Mouse (Mus musculus) liver, adult (tissue): Measurements from ENCODE around the gene Etv6.

Source experiments
- GATA4 ChIP-seq: IDR thresholded peaks from 2 replicates; pipeline ENCODE4 v1.6.1; 2014; ENCODE audit warnings: mild to moderate bottlenecking, low read length; ENCODE audit not compliant: insufficient replicate concordance

Etv6 gene

GRCm38 (mm10) chr6:134247324-134247723 lies 211.8 kb downstream of the Etv6 start:
- TF ChIP-seq GATA4: no peak

DNA sequence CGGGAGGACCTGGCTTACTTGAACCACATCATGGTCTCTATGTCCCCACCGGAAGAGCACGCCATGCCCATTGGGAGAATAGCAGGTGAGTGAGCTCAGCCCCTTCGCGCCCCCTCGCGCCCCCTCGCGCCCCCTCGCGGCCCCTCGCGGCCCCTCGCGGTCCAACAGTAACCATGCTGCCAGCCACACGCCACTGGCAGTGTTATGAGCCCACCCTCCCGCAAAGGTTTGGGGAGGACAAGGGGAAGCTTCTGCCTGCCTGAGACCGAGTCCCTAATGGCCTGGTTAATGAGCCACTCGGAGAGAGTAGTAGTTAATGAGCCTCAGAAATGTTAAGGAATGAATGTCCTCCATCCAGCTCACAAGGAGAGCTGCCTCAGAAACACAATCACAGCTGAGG lies 213.2 kb downstream of the Etv6 start:
- TF ChIP-seq GATA4: no peak

DNA sequence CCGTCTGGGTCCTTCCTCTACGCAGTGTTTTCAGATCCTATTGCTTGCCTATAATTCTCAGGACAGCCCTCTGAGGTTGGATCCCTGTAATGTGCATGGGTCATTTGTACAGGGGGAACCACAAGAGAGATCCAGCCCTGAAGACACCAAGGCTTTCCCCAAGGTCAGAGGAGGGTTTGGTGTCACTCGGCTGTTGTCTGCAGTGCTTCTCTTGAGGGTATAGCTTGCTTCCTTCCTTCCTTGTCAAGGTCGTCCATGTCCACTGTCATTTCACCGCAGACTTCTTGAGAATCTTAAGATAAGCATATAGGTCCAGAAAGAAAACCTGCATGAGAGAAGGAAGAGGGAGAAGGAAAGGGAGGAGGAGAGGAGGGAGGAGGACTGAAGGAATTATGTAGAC lies 215.3 kb downstream of the Etv6 start:
- TF ChIP-seq GATA4: no peak

GRCm38 (mm10) chr6:134251364-134251763 lies 215.9 kb downstream of the Etv6 start:
- no peak for TF ChIP-seq GATA4

GRCm38 (mm10) chr6:134252081-134252755 lies 216.7 kb downstream of the Etv6 start:
- no peak for TF ChIP-seq GATA4

- TF ChIP-seq GATA4: no peak
Measured at GRCm38 (mm10) chr6:134256369-134256768, 220.9 kb downstream of the Etv6 start.

- no peak for TF ChIP-seq GATA4
Measured at GRCm38 (mm10) chr6:134259913-134260312, 224.4 kb downstream of the Etv6 start.

DNA sequence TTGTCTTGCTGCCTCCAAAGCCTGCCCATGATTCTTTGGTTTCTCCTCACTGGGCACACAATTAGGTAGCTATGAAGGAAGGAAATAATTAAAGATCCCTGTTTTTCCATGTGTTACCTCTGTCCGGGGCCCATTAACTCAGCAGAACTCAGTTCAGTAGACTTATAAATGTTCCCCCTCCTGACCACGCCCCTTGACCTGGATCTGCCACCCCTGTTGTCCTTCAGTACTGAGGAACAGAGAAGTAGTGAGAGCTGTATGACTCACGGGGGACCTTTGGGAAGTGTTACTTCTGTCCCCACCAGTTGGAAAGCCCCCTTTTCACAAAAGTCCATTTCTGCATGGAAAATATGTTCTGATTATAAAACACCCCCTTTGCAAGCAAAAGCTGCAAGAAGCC lies 226.4 kb downstream of the Etv6 start:
- TF ChIP-seq GATA4: no peak

- TF ChIP-seq GATA4: no peak
Measured at GRCm38 (mm10) chr6:134262383-134262782, 226.9 kb downstream of the Etv6 start.

GRCm38 (mm10) chr6:134262911-134263607 lies 227.6 kb downstream of the Etv6 start:
- no peak for TF ChIP-seq GATA4

DNA sequence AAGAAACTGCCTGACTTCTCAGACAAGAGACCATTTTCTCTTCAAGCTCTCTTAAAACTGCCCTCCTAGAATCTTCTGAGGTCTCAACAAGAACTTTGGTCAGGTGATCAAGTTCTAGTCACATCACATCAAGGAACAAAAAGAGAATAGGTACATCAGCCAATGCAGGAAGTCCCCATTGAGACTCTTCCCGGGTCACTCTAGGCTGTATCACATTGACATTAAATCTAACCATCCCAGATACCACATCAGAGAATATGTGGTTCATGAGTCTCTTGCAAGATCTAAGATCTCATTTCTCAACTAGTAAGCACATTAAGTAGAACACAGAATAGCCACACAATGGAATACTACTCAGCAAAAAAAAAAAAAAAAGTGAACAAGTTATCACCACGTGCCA lies 238.4 kb downstream of the Etv6 start:
- no peak for TF ChIP-seq GATA4

DNA sequence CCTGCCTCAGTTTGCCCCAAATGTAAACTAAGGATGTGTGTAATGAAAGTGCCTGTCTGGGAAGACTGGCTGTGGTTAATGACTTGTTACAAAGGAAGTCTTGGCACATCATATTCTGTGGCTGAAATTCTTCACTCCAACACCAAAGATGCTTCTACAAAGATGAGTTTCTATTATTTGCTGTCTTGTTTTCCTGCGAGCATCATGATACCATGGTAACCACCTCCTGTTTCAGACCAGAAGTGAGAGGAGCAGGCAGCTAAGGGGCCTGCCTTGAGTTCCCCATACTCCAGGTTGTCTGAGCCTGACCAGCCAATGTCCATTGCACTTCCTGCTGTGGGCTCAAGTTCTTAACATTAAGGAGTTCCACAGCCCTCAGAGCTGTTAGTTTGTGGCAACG lies 241.5 kb downstream of the Etv6 start:
- no peak for TF ChIP-seq GATA4

- TF ChIP-seq GATA4: no peak
Measured at GRCm38 (mm10) chr6:134282095-134282494, 246.6 kb downstream of the Etv6 start.

DNA sequence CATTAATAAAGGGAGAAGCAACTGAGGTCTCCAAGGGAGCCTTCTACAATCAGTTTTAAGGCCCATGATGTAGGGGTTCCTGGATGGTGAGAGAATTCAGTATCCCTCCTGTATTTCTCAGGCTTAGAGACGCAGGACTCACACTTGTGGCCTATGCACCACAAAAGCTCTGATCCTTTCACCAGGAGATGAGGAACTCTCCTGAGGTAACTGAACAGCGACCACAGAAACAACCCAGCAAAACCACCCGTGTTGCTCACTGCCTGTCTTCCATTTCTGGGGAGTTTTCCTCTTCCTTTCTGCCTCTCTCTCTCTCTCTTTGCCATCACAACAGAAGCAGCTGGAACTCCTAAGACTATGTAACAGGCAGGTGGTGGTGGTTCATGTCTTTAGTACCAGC lies 256.3 kb downstream of the Etv6 start:
- no peak for TF ChIP-seq GATA4

- TF ChIP-seq GATA4: no peak
Measured at GRCm38 (mm10) chr6:134292404-134292803, 256.9 kb downstream of the Etv6 start.

DNA sequence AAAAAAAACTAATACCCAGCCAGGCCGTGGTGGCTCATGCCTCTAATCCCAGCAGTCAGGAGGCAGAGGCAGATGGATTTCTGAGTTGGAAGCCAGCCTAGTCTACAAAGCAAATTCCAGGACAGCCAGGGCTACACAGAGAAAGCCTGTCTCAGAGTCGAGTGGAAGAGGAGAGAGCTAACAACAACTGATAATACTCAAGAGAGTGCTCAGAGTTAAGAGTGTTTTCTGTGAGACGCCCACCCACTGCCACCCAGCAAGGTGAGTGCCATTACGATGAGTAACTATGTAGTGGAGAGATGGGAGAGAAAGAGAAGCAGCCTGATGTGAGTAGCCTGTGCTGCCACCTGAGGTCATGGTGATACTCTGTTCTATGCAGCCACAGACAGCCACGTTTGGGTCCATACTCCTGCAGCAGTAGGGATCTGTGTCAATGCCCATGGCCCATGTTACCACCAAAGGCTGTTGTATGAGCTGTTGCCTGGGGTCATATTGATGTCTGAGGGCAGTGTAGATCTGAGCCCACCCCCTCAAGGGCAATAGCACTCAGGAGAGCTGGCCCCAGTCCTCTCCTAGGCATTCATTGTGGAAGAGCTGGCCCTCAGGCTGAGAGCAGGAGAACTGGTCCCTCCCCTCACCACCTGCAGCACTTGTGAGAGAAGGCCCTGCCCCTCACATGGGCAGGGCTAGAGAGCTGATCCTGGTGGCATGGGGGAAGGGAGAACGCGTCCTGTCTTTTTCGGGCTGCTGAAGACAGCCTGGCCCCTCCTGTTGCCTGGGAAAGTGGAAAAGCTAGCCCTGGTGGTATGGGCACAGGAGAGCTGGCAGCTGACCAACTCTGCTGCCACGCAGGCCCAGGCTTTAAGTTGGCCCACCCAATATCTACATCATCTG lies 258.4 kb downstream of the Etv6 start:
- no peak for TF ChIP-seq GATA4
